Mouse (Mus musculus): Measurements from ENCODE around the gene Ogfrl1.
"Not testable (repeated sequence)": the region's sequence is repeated elsewhere in the genome, so short reads cannot be mapped to it uniquely, and the experiment has no call there.

Gene Ogfrl1

DNA sequence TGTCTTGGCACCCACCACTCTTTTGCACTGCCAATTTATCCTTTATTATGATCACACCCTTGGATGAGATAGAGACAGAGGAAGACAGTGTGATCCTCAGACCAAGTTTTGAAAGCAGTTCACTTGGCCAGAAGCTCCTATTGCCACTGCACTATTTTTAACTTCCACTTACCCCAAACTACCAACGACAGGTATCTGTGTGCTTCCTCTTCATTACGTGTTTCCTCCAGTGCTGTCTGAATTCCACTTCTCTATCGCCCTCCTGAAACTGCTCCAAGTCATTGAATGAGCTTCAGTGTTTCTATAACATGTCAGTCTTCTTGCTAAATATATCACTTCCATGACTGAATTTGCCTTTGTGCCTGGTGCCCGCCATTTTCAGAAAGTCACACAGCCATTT, at the start of gene Ogfrl1:
Gene Ogfrl1, minus strand, starts transcription at position 150 of the 400 bp plus-strand sequence.
- no peak for DNase-seq

DNA sequence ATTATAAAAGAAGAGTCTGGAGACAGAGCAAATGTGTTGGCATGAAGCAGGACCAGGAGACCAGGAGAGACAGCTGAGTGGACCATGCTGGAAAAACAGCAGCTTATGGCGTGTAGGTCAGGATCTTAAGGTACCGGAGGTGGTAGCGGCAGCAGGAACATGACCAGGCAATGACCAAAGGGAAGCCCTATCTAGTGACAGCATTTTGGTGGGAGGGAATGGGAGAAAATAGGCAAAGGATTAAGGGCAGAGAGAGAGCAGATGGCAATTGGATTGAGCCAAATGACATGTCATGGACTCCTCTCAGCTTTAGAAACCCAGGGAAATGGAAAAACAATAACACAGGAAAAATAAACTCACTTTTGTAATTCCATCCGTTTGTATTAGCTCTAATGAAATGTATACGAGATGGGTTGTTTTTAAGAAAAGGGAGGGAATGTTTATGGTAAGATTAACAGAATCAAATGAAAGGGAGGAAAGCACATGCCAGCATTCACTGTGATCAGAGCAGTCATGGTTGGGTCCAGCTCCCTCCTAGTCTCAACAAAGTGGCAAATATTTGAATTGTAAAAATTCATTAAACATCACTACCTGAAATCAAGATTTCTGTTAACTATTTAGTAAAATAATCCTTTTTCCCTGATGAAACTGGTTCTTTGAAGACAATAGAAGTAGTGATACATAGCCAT, 48.3 kb upstream of the Ogfrl1 start:
- no peak for DNase-seq

DNA sequence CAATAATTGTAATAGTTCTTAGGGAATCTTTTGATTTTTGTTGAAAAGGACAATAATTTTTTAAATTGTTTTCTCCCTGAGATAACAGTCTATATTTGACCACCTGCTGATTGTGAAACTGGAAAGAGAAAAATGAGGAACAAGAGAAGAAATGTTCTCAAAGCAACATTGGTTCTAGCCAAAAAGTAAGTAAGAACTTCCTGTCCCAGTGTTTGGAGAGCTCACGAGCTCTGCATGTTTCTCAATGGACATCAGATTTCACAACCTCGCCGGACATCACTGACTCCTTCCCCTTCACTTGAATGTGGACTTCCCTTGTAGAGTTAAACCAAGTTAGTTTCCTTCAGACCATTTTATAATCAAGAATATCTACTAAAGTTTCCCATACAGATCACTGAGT, 36.0 kb upstream of the Ogfrl1 start:
- DNase-seq, result no peak

DNA sequence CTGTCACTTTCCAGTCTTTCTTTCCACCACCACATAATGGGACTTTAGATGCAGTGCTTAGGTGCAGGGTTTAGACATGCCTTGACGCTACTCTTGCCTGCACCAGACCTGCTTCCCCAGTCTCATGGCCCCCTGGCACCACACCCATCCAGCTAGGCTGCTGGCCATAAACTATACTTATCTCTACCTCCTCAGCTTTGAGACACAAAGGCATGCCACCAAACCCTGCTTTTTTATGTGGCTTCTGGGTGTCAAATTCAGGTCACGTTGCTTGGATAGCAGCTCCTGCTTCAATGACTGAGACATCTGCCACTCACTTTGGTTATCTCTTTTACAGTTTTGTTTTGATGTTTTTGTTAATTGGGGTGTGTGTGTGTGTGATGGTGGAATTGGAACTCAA, 28.9 kb upstream of the Ogfrl1 start:
- DNase-seq, result no peak

DNA sequence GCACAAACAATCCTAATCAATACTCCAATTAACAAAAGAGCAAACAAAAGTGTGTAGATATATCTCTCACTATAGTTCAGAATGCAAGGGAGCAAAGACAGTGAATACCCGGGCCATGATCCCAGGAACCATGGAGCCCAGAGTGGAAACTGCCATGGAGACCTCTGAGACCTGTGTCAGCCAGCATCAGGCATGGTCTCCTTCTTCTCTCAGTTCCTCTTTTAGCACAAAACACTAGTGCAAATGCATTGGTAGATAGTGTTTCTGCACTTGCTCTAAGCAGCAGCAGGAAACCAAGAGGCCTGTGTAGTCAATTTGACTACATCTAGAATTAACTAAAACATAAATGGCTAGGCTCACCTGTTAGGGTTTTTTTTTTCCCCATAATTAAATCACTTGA, 21.4 kb upstream of the Ogfrl1 start:
- no peak for DNase-seq

GRCm38 (mm10) chr1:23418059-23418458, 20.5 kb upstream of the Ogfrl1 start:
- no peak for DNase-seq

GRCm38 (mm10) chr1:23417562-23417961, 20.0 kb upstream of the Ogfrl1 start:
- no peak for DNase-seq

GRCm38 (mm10) chr1:23411533-23411932, 14.0 kb upstream of the Ogfrl1 start:
- DNase-seq, result no peak

GRCm38 (mm10) chr1:23409960-23410359, 12.4 kb upstream of the Ogfrl1 start:
- no peak for DNase-seq

GRCm38 (mm10) chr1:23402401-23402800, 4.8 kb upstream of the Ogfrl1 start:
- no peak for DNase-seq

DNA sequence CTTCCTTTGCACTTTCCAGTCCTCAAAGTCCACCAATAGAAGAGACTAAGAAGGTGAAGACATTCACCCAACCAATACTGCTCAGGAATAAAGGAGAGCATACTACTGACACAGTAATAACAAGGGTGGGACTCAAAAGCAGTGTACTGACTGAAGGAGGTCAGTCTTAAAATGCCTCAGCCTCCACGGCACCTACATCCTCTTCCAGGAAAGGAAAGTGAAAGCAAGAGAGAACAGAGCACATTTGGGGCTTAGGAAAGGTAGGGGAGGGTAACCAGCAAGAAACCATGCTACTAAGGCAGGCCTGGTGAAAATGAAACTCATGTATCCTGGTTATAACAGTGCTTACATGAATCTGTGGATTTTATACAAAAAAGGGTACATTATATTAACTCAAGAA, 2.0 kb upstream of the Ogfrl1 start:
- DNase-seq, result no peak

DNA sequence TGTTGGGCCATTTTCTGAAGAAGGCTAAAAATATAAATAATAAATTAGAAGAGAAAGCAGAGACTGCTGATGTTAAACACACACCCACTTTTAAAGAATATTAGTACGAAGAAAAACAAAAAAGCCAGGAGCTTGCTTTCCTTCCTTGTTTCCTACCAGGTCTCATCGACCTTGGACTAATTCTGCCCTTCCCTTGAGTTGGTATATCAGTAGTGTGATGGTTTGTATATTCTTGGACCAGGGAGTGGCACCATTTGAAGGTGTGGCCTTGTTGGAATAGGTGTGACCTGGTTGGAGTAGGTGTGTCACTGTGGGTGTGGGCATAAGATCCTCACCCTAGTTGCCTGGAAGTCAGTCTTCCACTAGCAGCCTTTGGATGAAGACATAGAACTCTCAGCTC, 3.2 kb downstream of the Ogfrl1 start:
- DNase-seq, result not testable (repeated sequence)

DNA sequence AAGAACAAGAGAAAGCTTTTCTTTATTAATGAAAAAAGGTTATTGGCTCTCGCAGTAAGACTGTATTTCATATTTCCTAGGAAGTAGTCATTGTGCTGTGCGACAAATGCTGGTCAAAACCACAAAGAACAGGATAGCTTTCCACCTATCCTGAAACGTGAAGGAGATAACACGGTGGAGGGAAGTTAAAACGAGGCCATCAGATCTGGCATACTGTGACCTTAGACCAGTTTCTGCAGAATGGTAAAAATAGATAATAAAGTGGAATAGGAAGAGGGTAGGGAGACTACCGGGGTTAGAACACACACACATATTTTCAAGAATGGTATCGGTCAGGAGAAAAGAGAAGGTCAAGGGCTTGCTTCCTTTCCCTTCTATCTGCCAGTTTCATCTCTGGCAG, 5.8 kb downstream of the Ogfrl1 start:
- DNase-seq, result no peak

GRCm38 (mm10) chr1:23384326-23384725, 13.2 kb downstream of the Ogfrl1 start:
- no peak for DNase-seq

- DNase-seq, result peak; percentile 96
These were observed 14.5 kb downstream of the Ogfrl1 start for GRCm38 (mm10) chr1:23382806-23383653.

DNA sequence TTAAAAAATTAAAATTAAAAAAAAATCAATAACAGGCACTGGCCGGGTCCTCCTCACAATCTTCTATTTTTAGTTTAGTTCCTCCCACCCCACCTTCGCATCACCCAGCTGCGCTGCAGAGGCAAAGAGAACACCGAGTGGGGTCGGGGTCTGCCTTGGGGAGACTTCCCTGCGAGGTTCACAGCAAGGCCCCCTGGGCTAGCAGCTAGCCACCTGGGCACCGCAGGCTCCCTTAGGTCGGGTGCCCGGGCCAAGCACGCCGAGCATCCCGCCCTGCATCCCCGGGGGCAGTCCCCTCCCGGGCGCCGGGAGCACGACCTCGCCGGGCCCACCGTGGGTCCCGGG, 15.1 kb downstream of the Ogfrl1 start:
- peak; percentile 62 for DNase-seq

DNA sequence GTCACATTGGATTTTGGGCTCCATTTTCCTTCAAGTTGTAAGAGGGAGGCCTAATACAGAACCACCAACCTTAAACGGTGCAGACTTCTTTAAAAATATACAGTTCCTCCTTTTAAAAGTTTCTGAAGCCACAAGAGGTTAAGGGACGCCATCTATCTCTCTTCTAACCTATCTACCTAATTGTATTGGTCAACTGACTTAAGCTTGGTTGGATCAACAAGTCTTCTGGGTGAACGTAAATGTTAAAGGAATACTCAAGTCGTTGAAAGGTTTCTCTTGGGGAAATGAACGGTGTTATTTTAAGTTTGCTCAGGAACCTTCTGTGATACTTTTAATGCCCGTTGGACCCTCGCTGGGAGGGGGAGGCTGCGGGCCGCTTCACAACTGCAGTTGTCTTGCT, 15.5 kb downstream of the Ogfrl1 start:
- DNase-seq, result no peak

DNA sequence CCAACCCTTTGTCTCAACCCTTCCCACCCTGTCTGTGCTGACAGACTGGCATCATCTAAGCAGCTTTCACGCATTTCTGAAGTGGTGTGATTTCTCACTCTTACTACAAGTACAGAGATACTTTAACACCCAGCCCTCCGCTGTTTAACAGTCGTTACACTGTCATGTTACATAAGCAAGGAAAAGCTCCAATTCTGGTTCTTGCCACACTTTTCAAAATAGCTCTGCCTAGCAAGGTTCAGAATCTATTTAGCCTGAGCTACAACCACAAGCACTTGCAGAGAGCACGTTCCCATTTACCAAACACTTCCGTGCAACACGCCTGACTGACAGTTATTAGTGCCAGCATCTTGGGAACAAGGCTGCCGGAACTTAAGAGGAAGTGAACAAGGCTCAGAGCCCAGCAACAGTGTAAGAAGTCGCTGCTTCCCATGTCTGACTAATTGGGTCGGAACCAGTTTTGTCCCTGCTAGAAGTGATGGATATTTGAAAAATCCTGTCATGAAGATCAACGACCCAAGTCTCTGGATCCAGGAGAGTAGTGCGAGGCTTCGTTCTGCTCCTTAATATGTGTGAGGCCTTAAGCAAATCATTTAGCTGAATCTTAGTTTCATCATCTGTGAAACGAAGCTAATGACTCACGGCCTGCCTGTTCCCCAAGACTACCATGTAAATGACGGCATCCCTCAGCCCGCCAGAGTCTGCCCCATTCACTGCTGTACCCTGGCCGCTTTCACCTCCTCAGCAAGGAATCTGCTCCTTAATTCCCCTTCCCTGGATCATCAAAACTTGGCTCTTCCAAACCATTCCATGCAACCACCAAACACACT, 17.4 kb downstream of the Ogfrl1 start:
- no peak for DNase-seq

DNA sequence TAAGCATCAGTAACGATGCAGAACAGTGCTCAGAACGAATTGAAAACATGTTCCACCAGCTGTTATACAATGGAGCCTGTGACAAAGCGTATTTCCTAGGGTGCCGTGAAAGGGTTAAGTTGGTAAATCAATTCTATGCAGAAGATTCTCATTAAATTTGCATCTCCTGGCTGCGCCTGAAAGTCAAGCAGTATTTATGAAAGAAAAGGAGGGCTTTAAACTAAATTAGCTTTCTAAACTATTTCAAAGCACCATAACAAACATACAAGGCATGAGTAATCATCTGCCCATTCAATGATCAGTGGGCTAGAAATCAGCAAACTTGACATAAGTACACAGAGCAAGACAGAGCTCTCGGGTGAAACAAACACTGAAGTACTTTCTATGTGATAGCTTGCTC, 18.3 kb downstream of the Ogfrl1 start:
- no peak for DNase-seq

DNA sequence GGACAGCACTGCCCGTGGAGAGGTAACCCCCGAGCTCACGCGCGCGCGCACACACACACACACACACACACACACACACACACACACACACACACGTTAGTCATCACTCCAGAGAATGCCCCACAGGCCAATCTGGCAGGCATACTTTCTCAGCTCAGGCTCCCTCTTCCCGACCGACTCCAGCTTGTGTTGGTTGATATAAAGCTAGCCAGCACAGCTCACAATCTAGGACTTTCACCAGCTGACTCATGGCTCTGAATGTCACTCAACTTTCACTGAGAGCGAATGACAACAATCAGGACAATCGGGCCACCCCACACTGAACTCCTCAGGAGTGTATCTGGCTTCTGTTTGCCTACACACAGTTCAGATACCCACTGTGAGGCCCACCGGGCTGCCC, 20.0 kb downstream of the Ogfrl1 start:
- no peak for DNase-seq

- no peak for DNase-seq
These were observed 23.4 kb downstream of the Ogfrl1 start for GRCm38 (mm10) chr1:23374156-23374555.

DNA sequence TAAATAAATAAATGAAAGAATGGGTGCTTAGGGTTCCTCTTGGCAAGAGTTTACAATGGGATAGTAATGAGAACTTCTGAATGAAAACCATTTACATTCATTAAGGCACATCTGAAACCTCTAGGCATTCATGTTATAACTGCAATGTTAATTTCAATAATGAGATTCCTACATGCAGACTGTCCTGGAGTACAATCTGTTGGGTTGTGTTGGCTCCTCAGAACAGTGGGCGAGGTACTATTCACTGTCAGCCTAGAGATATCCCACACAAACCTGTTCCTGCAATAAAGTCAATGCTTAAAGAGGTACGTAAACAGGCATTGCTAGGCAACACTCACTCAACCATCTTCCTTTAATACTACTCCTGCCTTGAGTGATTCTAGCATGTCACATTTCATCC, 32.0 kb downstream of the Ogfrl1 start:
- DNase-seq, result no peak

GRCm38 (mm10) chr1:23352895-23353294, 44.7 kb downstream of the Ogfrl1 start:
- DNase-seq, result no peak

GRCm38 (mm10) chr1:23351756-23352155, 45.8 kb downstream of the Ogfrl1 start:
- DNase-seq, result no peak
